ENCODE assay signal across 25 mouse cellular contexts in the genomic region with DNA sequence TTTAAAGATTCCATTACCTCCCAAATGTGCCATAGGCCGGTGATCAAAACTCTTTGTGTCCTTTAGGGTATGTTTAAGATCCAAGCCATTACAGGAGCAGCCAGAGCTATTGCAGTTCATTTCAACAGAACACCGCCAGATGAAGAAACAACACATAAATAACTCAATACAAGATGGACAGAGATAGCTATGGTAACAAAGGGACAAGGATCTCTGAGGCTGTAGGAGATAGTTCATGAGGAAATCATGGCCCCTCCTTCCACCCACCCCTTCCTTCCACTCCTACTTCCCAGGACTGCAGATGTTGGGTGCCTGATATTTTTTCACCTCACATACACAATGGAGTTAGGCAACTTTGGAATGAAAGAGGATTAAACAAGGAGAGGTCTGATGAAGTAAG.
"Had no signal": no experiment of that assay in that cellular context is flagged by ENCODE, and none has a peak within 500 bp of the region (broad histone marks: within the 10 kb centered on the region; RNA-seq: fewer than 3 reads in every experiment).

No protein-coding gene starts in this region.

- DNase-seq: gastrocnemius, postnatal 10 days; gastrocnemius, postnatal 25 days; heart, postnatal 10 days; heart, postnatal 4 days; kidney, adult 18-20 months; kidney, adult 8-10 months; kidney, postnatal 10 days; kidney, postnatal 25 days; kidney, postnatal 4 days; layer of hippocampus, postnatal 36 days; left cerebral cortex, postnatal 4 days had no signal

- ATAC-seq: hindbrain, embryonic 16.5 days; inflammation-experienced regulatory T-cells, adult 6 months; intestine, embryonic 15.5 days; intestine, postnatal 0 days; liver, embryonic 12.5 days had no signal

- H3K4me3 ChIP-seq: heart, embryonic 10.5 days; heart, embryonic 12.5 days; hindbrain, embryonic 10.5 days; hindbrain, embryonic 12.5 days; intestine, embryonic 15.5 days; layer of hippocampus, adult 2 months; limb, embryonic 13.5 days; limb, embryonic 15.5 days; liver, embryonic 12.5 days had no signal

- H3K27ac ChIP-seq: heart, embryonic 10.5 days; hindbrain, embryonic 10.5 days; hindbrain, embryonic 12.5 days; hindbrain, embryonic 14.5 days; intestine, embryonic 15.5 days; layer of hippocampus, adult 2 months; limb, embryonic 13.5 days; limb, embryonic 15.5 days; liver, embryonic 12.5 days; liver, embryonic 14.5 days had no signal
